Mouse (Mus musculus) limb, embryonic 14.5 days (tissue): ENCODE data around the gene Gabrg3. TPM values are rescaled to one million over a fixed set of nuclear protein-coding genes. Genes with fewer than 3 reads are reported as not detected.

Experiments used
- ATAC-seq: fragments of 200-750 bp; cut with Nextera tagmentation; 2 replicates; pipeline ENCODE4 v1.8.0; 2017; ENCODE audit warnings: low read depth, moderate number of reproducible peaks, moderate TSS enrichment; ENCODE audit not compliant: low FRiP score
- DNase-seq: peaks from one replicate; pipeline ENCODE4 v3.0.0-alpha.2; 2015; ENCODE audit warnings: low spot score
- H3K27ac ChIP-seq: fragments of 300-500 bp; sonication (generic); replicated peaks from 2 replicates; pipeline ENCODE4 v1.5.1; 2014; ENCODE audit warnings: low read depth, mild to moderate bottlenecking, low read length, moderate library complexity, mixed read lengths
- H3K27me3 ChIP-seq: fragments of 300-500 bp; sonication (generic); 2 replicates; pipeline ENCODE4 v1.6.1; 2014; ENCODE audit warnings: low read length, mixed read lengths; ENCODE audit not compliant: control insufficient read depth, insufficient read depth
- H3K36me3 ChIP-seq: fragments of 300-500 bp; sonication (generic); 2 replicates; pipeline ENCODE4 v1.6.1; 2014; ENCODE audit warnings: mild to moderate bottlenecking, low read length, moderate library complexity, mixed read lengths; ENCODE audit not compliant: control insufficient read depth, insufficient read depth
- H3K4me1 ChIP-seq: fragments of 300-500 bp; sonication (generic); 2 replicates; pipeline ENCODE4 v1.6.1; 2014; ENCODE audit warnings: antibody characterized with exemption, low read length, mixed read lengths; ENCODE audit not compliant: control insufficient read depth, insufficient read depth
- H3K4me2 ChIP-seq: fragments of 300-500 bp; sonication (generic); replicated peaks from 2 replicates; pipeline ENCODE4 v1.6.1; 2014; ENCODE audit warnings: low read depth, mild to moderate bottlenecking, low read length, moderate library complexity; ENCODE audit not compliant: severe bottlenecking
- H3K4me3 ChIP-seq: fragments of 300-500 bp; sonication (generic); replicated peaks from 2 replicates; pipeline ENCODE4 v1.5.1; 2014; ENCODE audit warnings: low read length
- H3K9ac ChIP-seq: fragments of 300-500 bp; sonication (generic); 2 replicates; pipeline ENCODE4 v1.6.1; 2014; ENCODE audit warnings: mild to moderate bottlenecking, low read depth, low read length, moderate library complexity; ENCODE audit not compliant: severe bottlenecking
- H3K9me3 ChIP-seq: fragments of 300-500 bp; sonication (generic); 2 replicates; pipeline ENCODE4 v1.6.1; 2016; ENCODE audit warnings: low read length; ENCODE audit not compliant: control insufficient read depth
- POLR2A ChIP-seq: fragments of 200-500 bp; IDR thresholded peaks from 2 replicates; pipeline ENCODE4 v1.8.0; 2012; ENCODE audit warnings: inconsistent platforms, mild to moderate bottlenecking, moderate library complexity, borderline replicate concordance; ENCODE audit not compliant: insufficient read depth, insufficient read length; ENCODE audit errors: extremely low read depth
- WGBS: fragments of 180-500 bp; shearing (Covaris S2); extraction: QIAGEN DNeasy Blood & Tissue Kit; methylation state at CpG from one replicate; pipeline ENCODE4 v1.1.7; 2014; 5-methylcytosine and 5-hydroxymethylcytosine counted together
- polyA plus RNA-seq, 2 experiments: library from polyadenylated mRNA; depleted of rRNA in 1 of 2; stranded (reverse) in 1 of 2; unstranded in 1 of 2; fragments of >200 nt; fragmentation: Nextera tagmentation in 1 of 2; extraction: Ambion mirVana in 1 of 2; gene quantifications; 2 replicates each; pipeline versions ENCODE4 v1.2.1 to v1.2.3; 2012 to 2014

Gabrg3 gene
- polyA plus RNA-seq, 2 experiments, result 0.91 to 1.3 TPM

- ATAC-seq (no peak), DNase-seq (no peak)
- no peaks in the 10 kb centered on the region for H3K27me3 ChIP-seq
- H3K9me3 ChIP-seq, result no peaks in the 10 kb centered on the region
- H3K36me3 ChIP-seq, result no peaks in the 10 kb centered on the region
- H3K4me2 ChIP-seq, result no peak overlapping the region
- no peak overlapping the region for H3K4me3 ChIP-seq
- H3K27ac ChIP-seq, result no peak overlapping the region
- TF ChIP-seq POLR2A, result no peak
- no peaks in the 10 kb centered on the region for H3K4me1 ChIP-seq
- WGBS, result 78% methylated on average over 5 of the region's 5 CpGs
- no peak overlapping the region for H3K9ac ChIP-seq
These were observed 21.6 kb downstream of the Gabrg3 start for GRCm38 (mm10) chr7:57365134-57366012.

GRCm38 (mm10) chr7:57363812-57364211, 23.2 kb downstream of the Gabrg3 start:
- H3K27me3 ChIP-seq, result no peaks in the 10 kb centered on the region
- no peaks in the 10 kb centered on the region for H3K9me3 ChIP-seq
- H3K9ac ChIP-seq, result no peak overlapping the region
- WGBS, result 88% methylated on average over 6 of the region's 6 CpGs
- H3K4me3 ChIP-seq, result no peak overlapping the region
- ATAC-seq (no peak), DNase-seq (no peak)
- H3K4me2 ChIP-seq, result no peak overlapping the region
- no peaks in the 10 kb centered on the region for H3K4me1 ChIP-seq
- no peak for TF ChIP-seq POLR2A
- H3K36me3 ChIP-seq, result no peaks in the 10 kb centered on the region
- H3K27ac ChIP-seq, result no peak overlapping the region

- DNase-seq (no peak), ATAC-seq (no peak)
- Histone ChIP-seq H3K9me3 (no peaks in the 10 kb centered on the region), H3K4me3 (no peak overlapping the region), H3K4me2 (no peak overlapping the region), H3K9ac (no peak overlapping the region), H3K4me1 (no peaks in the 10 kb centered on the region), H3K27ac (no peak overlapping the region), H3K27me3 (no peaks in the 10 kb centered on the region), H3K36me3 (no peaks in the 10 kb centered on the region)
- WGBS, result 73% methylated on average over 6 of the region's 6 CpGs
- no peak for TF ChIP-seq POLR2A
These were observed 29.0 kb downstream of the Gabrg3 start for GRCm38 (mm10) chr7:57357871-57358540.

GRCm38 (mm10) chr7:57356565-57357301, 30.3 kb downstream of the Gabrg3 start:
- no peaks in the 10 kb centered on the region for H3K9me3 ChIP-seq
- TF ChIP-seq POLR2A, result no peak
- WGBS, result 91% methylated on average over 8 of the region's 8 CpGs

GRCm38 (mm10) chr7:57348774-57349173, 38.2 kb downstream of the Gabrg3 start:
- H3K4me3 ChIP-seq, result no peak overlapping the region
- H3K36me3 ChIP-seq, result no peaks in the 10 kb centered on the region
- WGBS, result 90% methylated on average over 1 of the region's 1 CpGs
- H3K27ac ChIP-seq, result no peak overlapping the region
- no peaks in the 10 kb centered on the region for H3K27me3 ChIP-seq
- no peak for TF ChIP-seq POLR2A
- DNase-seq (no peak), ATAC-seq (no peak)
- no peaks in the 10 kb centered on the region for H3K4me1 ChIP-seq
- H3K4me2 ChIP-seq, result no peak overlapping the region
- H3K9me3 ChIP-seq, result no peaks in the 10 kb centered on the region
- H3K9ac ChIP-seq, result no peak overlapping the region

More at GRCm38 (mm10) chr7:57356565-57357301, 30.3 kb downstream of the Gabrg3 start:
- no peaks in the 10 kb centered on the region for H3K4me1 ChIP-seq
- H3K27me3 ChIP-seq, result no peaks in the 10 kb centered on the region
- DNase-seq, result no peak
- no peak overlapping the region for H3K4me2 ChIP-seq
- H3K4me3 ChIP-seq, result no peak overlapping the region
- no peak overlapping the region for H3K9ac ChIP-seq
- no peak for ATAC-seq
- no peaks in the 10 kb centered on the region for H3K36me3 ChIP-seq
- no peak overlapping the region for H3K27ac ChIP-seq
